Mouse (Mus musculus) olfactory bulb, adult 2 months (tissue): ENCODE results near the gene Impg2.

ENCODE experiments used
- CTCF ChIP-seq: fragments of 200-500 bp; IDR thresholded peaks from 2 replicates; pipeline ENCODE4 v1.5.1; 2012; ENCODE audit warnings: low read depth, mild to moderate bottlenecking, low read length, moderate library complexity; ENCODE audit not compliant: insufficient read depth
- POLR2A ChIP-seq: fragments of 200-500 bp; IDR thresholded peaks from 2 replicates; pipeline ENCODE4 v1.6.1; 2012; ENCODE audit warnings: mild to moderate bottlenecking, low read depth, low read length, moderate library complexity; ENCODE audit not compliant: insufficient read depth

DNA sequence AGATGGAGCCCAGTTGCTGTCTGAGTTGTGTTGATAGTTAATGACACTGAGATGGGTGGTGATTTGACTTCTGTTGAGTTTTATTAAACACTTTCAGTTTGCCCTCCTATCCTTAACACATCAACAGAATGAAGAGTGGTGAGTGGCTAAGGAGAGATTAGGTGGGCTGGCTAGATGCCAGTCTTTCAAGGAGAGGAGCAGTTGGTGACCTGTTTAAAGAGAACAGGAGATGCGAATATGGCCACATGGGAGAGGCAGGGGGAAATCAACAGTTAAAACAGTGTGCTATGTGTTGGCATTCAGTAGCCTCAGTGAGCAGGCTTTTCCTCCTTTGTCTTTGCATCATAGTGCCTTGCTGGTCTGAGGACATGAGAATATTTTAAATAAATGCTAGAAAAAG lies 69.8 kb downstream of the Impg2 start:
- no peak for TF ChIP-seq CTCF
- TF ChIP-seq POLR2A: no peak
